Mouse (Mus musculus) embryonic fibroblast, embryonic 13.5 days (primary cell): ENCODE data around the gene Pnkp. TPM values are rescaled to one million over a fixed set of nuclear protein-coding genes. Genes with fewer than 3 reads are reported as not detected.

Source experiments
- H3K27ac ChIP-seq: 2 replicates; pipeline ENCODE4 v1.5.1; 2012; ENCODE audit warnings: low read length, control low read depth, inconsistent platforms; ENCODE audit not compliant: insufficient read depth
- H3K4me1 ChIP-seq: 2 replicates; pipeline ENCODE4 v1.6.1; 2011; ENCODE audit warnings: low read length; ENCODE audit not compliant: control insufficient read depth, insufficient read depth
- H3K4me3 ChIP-seq: 2 replicates; pipeline ENCODE4 v1.5.1; 2011; ENCODE audit warnings: mild to moderate bottlenecking, control low read depth, low read length; ENCODE audit not compliant: insufficient read depth
- CTCF ChIP-seq: IDR thresholded peaks from 2 replicates; pipeline ENCODE4 v1.5.1; 2011; ENCODE audit warnings: mild to moderate bottlenecking, control low read depth, low read length, moderate library complexity, borderline replicate concordance; ENCODE audit not compliant: insufficient read depth
- POLR2A ChIP-seq: IDR thresholded peaks from 2 replicates; pipeline ENCODE4 v1.6.1; 2011; ENCODE audit warnings: low read depth, mild to moderate bottlenecking, control low read depth, low read length, moderate library complexity
- polyA plus RNA-seq: library from polyadenylated mRNA; stranded (reverse); fragments of >200 nt; gene quantifications from 2 replicates; pipeline ENCODE4 v1.2.4, GENCODE M21; 2011; ENCODE audit warnings: low read depth; ENCODE audit not compliant: missing spikeins, insufficient read length

The Pnkp gene
- 24.7 and 30.6 TPM in 2 replicates for polyA plus RNA-seq

DNA sequence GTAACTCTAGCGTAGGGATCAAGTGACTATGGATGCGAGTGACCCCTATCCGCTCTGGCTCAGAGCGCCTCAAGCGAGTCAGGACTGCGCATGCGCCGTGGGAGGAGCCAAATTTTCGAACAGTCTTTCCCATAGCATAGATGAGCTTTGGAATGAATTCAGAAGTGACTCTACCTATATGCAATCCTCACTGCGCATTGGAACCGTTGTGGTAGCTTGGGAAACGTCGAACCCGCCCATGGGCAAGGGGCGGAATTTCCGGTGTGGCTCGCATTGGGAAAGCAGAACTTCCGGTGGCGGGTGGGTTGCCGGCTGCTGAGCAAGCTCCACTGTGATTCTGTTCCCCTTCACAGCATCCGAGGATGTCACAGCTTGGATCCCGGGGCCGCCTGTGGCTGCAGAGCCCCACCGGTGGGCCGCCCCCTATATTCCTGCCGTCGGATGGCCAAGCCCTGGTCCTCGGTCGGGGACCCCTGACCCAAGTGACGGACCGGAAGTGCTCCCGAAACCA, at the start of gene Pnkp:
Pnkp (plus strand) TSS at position 98 of the 511 bp plus-strand sequence.
- Histone ChIP-seq H3K4me3 (peak within 1 kb of the TSS; percentile 95), H3K4me1 (peaks cover 4% of the 10 kb centered on the region; the same call in 1 of the 2 replicates), H3K27ac (peak within 1 kb of the TSS; percentile 88)
- peak; percentile 67 for TF ChIP-seq POLR2A
- no peak for TF ChIP-seq CTCF

DNA sequence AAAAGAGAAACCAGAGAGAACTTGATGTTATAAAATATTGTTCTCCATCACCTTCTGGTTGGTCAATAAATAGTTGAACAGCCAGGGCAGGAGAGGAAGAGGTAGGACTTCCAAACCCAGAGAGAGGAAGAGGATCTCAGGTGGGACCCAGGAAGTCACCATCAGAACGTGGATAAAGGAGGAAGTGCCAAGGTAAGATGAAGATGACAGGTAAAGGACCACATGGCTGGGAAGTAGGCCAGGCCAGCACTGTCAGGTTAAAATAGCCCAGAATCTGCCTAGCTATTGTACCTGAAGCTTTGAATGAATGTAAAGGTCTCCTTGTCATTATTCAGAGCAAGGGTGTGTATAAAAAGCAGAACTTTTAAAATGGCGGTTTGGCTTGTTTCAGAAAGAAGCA, 48.0 kb upstream of the Pnkp start:
- no peak overlapping the region for H3K4me3 ChIP-seq
- TF ChIP-seq POLR2A (0 out of 2 replicates have a peak, but pooled peaks have one; percentile 29), CTCF (no peak)
- H3K4me1 ChIP-seq: no peaks in the 10 kb centered on the region
- no peak overlapping the region for H3K27ac ChIP-seq

DNA sequence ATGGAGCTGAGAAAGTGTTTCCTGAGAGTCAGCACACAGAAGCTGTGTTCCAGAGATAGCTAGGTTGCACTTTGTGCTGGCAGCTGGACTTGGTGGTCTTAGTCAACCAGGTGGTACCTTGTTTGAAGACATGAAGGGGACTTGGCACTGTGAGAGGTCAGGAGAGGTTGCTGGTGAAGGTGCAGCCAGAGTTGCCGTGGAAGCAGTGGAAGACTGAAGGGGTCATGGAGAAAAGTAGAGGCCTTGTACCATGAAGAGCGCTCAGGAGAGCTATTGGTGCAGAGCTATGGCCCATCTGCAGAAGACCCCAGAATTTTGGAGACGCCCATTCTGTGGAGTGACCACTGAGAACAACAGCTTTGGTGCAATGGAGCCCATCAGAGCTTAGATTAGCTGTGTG, 47.5 kb upstream of the Pnkp start:
- Histone ChIP-seq H3K4me1 (no peaks in the 10 kb centered on the region), H3K27ac (no peak overlapping the region)
- TF ChIP-seq CTCF (no peak), POLR2A (peak; percentile 50; the same call in 1 of the 2 replicates)

DNA sequence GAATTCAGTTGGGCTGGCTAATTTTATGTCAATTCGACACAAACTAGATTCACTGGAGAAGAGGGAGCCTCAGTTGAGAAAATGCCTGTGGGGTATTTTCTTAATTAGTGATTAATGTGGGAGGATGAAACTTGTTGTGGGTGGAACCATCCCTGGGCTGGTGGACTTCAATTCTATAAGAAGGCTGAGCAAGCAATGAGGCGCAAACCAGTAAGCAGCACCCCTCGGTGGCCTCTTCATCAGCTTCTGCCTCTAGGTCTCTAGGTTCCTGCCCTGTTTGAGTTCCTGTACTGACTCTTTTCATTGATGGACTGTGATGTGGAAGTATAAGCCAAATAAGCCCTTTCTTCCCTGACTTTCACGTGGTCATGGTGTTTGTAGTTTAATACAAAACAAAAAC, 46.6 kb upstream of the Pnkp start:
- no peak for TF ChIP-seq POLR2A
- TF ChIP-seq CTCF: no peak
- Histone ChIP-seq H3K4me3 (no peak overlapping the region), H3K27ac (no peak overlapping the region), H3K4me1 (no peaks in the 10 kb centered on the region)

More for the DNA sequence above, 47.5 kb upstream of the Pnkp start:
- H3K4me3 ChIP-seq: no peak overlapping the region

DNA sequence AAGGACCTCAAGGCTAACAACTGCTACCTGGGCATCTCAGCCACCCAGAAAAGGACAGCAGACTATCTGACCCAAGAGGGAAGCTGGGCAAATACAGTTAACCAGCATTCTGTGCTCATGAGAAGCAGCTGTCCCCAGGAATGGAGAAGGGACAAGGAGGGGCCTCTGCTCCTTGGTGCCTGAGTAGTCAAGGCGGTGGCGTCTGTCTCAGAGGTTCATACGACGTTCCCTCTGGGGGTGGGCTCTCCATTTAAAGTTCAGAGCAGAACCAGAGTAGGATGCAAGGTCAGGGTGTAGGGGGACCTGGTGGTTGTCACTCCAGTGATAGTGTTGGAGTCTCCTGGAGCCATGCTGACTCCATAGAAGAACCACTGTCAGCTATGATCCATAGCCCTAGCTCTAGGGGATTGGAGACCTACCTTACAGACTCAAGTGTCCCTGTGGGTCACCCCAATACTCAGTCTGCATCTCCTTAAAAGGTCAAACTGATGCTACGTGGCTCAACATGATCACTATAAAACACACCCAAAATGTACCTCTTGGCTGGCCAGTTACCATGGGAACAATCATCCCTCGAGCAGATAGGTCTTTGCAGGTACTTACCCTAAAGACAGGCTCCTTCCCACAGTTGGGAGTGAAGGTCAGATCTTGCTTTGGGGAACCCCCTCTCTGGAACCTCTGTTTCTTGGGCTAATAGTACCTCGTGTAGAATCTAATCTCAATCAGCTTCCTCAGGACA, 46.0 kb upstream of the Pnkp start:
- TF ChIP-seq CTCF (no peak), POLR2A (peak; percentile 28; the same call in 1 of the 2 replicates)
- Histone ChIP-seq H3K27ac (no peak overlapping the region), H3K4me1 (no peaks in the 10 kb centered on the region), H3K4me3 (no peak overlapping the region)

DNA sequence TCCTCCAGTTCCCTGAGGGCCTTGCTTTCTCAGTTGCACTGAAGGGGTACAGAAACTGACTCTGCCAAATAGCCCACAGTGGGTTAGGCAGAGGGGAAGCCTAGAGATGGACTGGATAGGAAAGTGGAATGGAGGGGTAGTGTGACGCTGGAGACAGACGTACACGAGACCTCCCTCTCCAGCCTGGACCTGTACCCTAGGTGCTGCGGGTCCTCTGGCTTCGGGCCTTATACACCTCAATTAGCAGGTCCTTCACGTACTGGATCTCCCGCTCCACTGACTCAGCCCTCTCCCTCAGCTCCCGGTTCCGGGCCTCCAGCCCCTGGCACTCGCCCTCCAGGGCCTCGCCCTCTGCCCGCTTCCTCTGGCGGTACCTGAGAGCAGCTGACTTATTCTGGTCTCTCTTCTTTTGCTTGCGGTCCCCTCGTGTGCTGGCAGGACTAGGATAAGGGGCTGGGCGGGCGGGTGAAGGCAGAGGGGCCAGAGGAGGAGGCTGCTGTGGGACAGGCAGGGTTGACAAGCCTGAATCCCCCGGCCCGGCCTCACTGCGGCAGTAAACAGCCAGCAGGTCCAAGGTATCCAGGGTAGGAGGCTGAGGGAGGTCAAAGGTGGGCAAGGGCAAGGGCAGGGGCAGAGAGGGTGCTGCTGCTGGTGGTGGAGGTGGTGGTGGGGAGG, 44.2 kb upstream of the Pnkp start:
- no peaks in the 10 kb centered on the region for H3K4me1 ChIP-seq
- H3K27ac ChIP-seq: no peak overlapping the region
- TF ChIP-seq POLR2A (no peak), CTCF (no peak)
- no peak overlapping the region for H3K4me3 ChIP-seq

DNA sequence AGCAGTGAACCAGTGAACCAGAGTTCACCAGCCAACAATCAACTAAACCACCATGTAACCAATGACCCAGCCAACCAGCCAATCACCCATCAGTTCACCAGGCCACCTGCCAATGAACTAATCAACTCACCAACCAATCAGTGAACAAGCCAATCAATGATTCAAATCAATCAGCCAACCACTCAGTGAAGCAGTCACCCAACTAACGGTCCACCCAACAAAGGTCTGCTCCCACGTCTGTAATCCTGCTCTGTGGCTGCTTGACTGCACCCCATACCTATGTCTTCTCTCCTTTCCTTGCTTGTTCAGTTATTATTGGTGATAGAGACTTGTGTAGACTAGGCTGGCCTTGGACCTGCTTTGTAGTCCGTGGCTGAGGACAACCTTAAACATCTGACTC, 43.0 kb upstream of the Pnkp start:
- Histone ChIP-seq H3K27ac (no peak overlapping the region), H3K4me1 (no peaks in the 10 kb centered on the region), H3K4me3 (peak overlapping the region; percentile 65; the same call in 1 of the 2 replicates)
- TF ChIP-seq CTCF (no peak), POLR2A (no peak; the same call in 1 of the 2 replicates)

DNA sequence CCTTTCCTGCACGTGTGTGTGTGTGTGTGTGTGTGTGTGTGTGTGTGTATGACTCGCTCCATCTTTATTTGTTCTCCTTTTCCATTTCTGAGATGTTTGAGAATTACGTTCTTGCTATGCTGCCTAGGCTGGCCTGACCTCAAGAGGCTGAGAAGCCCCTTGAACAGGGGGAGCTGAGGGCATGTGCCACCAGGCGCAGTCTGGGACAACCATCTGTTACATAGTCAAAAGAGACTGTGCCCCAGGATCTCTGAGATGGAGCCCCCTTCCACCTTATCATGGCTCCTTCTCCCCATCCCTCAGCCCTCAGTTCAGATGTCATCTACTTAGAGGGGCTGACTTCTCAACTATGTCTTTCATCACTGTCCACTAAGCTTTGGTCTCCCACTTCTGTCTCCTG, 42.5 kb upstream of the Pnkp start:
- Histone ChIP-seq H3K27ac (no peak overlapping the region), H3K4me1 (peaks cover 2% of the 10 kb centered on the region; the same call in 1 of the 2 replicates), H3K4me3 (peak overlapping the region; percentile 65; the same call in 1 of the 2 replicates)
- no peak for TF ChIP-seq CTCF
- TF ChIP-seq POLR2A: no peak

DNA sequence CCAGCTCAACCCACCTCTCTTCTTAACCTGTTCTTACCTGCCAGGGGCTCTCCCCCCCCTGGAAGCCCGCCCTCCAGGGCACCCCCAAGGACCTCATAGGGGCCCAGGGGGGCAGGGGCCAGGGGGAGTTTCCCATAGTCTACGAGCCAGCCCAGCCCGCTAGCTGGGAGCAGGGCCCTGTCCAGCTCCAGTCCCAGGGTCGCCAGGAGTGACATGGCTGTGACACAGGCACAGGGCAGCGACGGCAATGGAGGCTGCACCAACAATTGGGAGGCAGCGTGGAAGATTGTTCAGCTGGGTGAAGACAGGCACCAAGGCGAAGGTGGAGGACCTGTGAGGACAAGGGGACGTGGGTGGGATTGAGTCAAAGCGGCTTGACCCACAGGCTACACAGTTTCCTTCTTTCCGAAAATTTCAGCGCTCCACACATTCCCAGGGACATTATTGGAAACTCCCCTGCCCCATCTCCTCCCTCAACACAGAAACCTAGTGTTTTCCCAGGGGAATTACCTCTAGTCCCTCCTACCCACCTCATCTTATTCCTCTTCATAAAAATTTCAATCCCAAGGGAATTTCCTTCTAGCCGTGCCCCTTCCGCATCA, 41.9 kb upstream of the Pnkp start:
- Histone ChIP-seq H3K4me3 (peak overlapping the region; percentile 65), H3K27ac (peak overlapping the region; percentile 19; the same call in 1 of the 2 replicates), H3K4me1 (peaks cover 6% of the 10 kb centered on the region; the same call in 1 of the 2 replicates)
- TF ChIP-seq CTCF (no peak), POLR2A (no peak)
